Mouse (Mus musculus) olfactory bulb, adult 2 months (tissue): ENCODE results near the gene Slc23a2.

ENCODE experiments used
- CTCF ChIP-seq: fragments of 200-500 bp; IDR thresholded peaks from 2 replicates; pipeline ENCODE4 v1.5.1; 2012; ENCODE audit warnings: low read depth, mild to moderate bottlenecking, low read length, moderate library complexity; ENCODE audit not compliant: insufficient read depth
- POLR2A ChIP-seq: fragments of 200-500 bp; IDR thresholded peaks from 2 replicates; pipeline ENCODE4 v1.6.1; 2012; ENCODE audit warnings: mild to moderate bottlenecking, low read depth, low read length, moderate library complexity; ENCODE audit not compliant: insufficient read depth

DNA sequence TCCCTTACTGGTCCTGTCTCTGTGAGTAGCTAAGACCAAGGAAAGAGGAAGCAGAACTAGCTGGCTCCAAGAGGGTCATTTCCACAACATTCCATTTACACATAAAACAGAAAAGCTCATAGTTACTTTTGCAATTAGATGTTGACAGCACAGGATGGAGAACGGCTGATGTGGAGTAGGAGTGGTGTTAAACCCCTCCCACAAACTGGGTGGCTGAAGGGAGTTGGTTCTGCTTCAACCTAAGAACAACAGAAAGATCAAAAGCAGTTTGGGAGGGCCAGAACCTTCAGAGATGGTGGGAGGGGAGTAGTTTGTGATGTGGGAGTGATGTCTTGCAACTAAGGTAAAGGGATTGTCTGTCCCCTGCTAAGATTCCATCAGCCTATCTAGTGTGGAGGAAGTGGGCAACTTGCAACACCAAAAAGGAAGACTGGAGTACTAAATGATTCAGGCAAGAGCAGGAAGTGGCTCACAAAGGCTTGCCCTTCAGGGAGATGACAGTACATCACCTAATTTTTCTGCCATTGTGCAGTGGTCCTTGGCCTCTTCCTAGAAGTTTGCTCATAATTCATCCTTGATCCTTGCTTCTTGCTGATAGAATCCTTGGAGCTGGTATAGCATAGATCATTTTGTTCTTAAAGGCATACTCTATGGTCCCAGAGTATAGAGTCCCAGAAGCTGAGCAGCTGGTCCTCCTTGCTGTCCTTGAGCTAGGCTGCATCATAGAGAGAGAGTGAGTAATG, 35.7 kb upstream of the Slc23a2 start:
- TF ChIP-seq POLR2A, result no peak
- TF ChIP-seq CTCF, result no peak
